Mouse (Mus musculus) embryonic stem cell, embryonic (primary cell): ENCODE results near the gene Scn8a.

Experiments used
- CTCF ChIA-PET, 4 experiments: fragments of 300-600 bp in 2 of 4; fragments of 350-600 bp in 2 of 4; sonication (Branson Sonifier 250); formaldehyde crosslinking; loops; one replicate each; lab custom pipeline; 2022; ENCODE audit warnings: inconsistent platforms in 2 of 4; lab: Charles Lee
- POLR2A ChIA-PET, 4 experiments: fragments of 300-600 bp in 2 of 4; fragments of 350-600 bp in 2 of 4; sonication (Branson Sonifier 250); formaldehyde crosslinking; loops; one replicate each; lab custom pipeline; 2022; ENCODE audit warnings: antibody characterized with exemption in 4 of 4, inconsistent platforms in 1 of 4; lab: Charles Lee

Gene Scn8a

GRCm38 (mm10) chr15:101094979-101095378, 225.3 kb downstream of the Scn8a start:
- ChIA-PET POLR2A (interaction anchor here in 3 of 4 experiments (0.6 to 7.5 kb wide), 25 partner anchors 8 to 643 kb away, joined by 3 to 149 read pairs (median 3); partner anchors contain the start of genes Fignl2 (in 2 of the 3) and Acvr1b (in 1 of the 3)), CTCF (interaction anchor here in 3 of 4 experiments (0.6 to 1.3 kb wide), 5 partner anchors 10 to 265 kb away, joined by 3 to 5 read pairs (median 4); no protein-coding TSS in a partner anchor)

GRCm38 (mm10) chr15:101095392-101095791, 225.7 kb downstream of the Scn8a start:
- POLR2A ChIA-PET, result interaction anchor here in 3 of 4 experiments (0.5 to 7.5 kb wide), 20 partner anchors 8 to 644 kb away, joined by 3 to 149 read pairs (median 3); partner anchors contain the start of genes Fignl2 (in 2 of the 3) and Acvr1b (in 1 of the 3)
- CTCF ChIA-PET, result interaction anchor here in 3 of 4 experiments (0.7 to 1.1 kb wide), 4 partner anchors 24 to 1110 kb away, joined by 3 to 5 read pairs (median 4); no protein-coding TSS in a partner anchor
